Mouse (Mus musculus): ENCODE measurements around the gene Col4a1. TPM values are rescaled to one million over a fixed set of nuclear protein-coding genes. Genes with fewer than 3 reads are reported as not detected.

Col4a1 gene
- polyA plus RNA-seq, 1 experiment from 2014 or later = 68.6 TPM

GRCm38 (mm10) chr8:11197261-11197660 is 115.4 kb downstream of the Col4a1 start:
- H3K4me1 ChIP-seq (ENCODE audit: control insufficient read depth, insufficient read depth, low read depth, low read length) = no peaks in the 10 kb centered on the region
- no peak for ATAC-seq
- H3K36me3 ChIP-seq (ENCODE audit: control insufficient read depth, insufficient read depth, low read length) = no peaks in the 10 kb centered on the region
- no peaks in the 10 kb centered on the region for H3K9me3 ChIP-seq (ENCODE audit: control insufficient read depth, low read length)
- H3K9ac ChIP-seq (ENCODE audit: low read depth, low read length) = no peak overlapping the region
- H3K4me3 ChIP-seq (ENCODE audit: low read length) = no peak overlapping the region
- H3K27ac ChIP-seq (ENCODE audit: low read depth, low read length) = no peak overlapping the region
- 81% methylated on average over 11 of the region's 11 CpGs for WGBS
- H3K4me2 ChIP-seq (ENCODE audit: low read length) = no peak overlapping the region
- H3K27me3 ChIP-seq (replicated peaks; ENCODE audit: control insufficient read depth, insufficient read depth, low read length) = no peaks in the 10 kb centered on the region

- Histone ChIP-seq H3K36me3 (ENCODE audit: control insufficient read depth, insufficient read depth, low read length) (no peaks in the 10 kb centered on the region), H3K4me3 (ENCODE audit: low read length) (no peak overlapping the region), H3K27ac (ENCODE audit: low read depth, low read length) (no peak overlapping the region), H3K9me3 (ENCODE audit: control insufficient read depth, low read length) (no peaks in the 10 kb centered on the region), H3K4me1 (ENCODE audit: control insufficient read depth, insufficient read depth, low read depth, low read length) (peaks cover 4% of the 10 kb centered on the region), H3K9ac (ENCODE audit: low read depth, low read length) (no peak overlapping the region), H3K27me3 (replicated peaks; ENCODE audit: control insufficient read depth, insufficient read depth, low read length) (no peaks in the 10 kb centered on the region), H3K4me2 (ENCODE audit: low read length) (no peak overlapping the region)
- no peak for ATAC-seq
- WGBS = 63% methylated on average over 12 of the region's 12 CpGs
These were observed 119.8 kb downstream of the Col4a1 start for GRCm38 (mm10) chr8:11192719-11193324.

- H3K4me1 ChIP-seq (ENCODE audit: control insufficient read depth, insufficient read depth, low read depth, low read length) = peaks cover 5% of the 10 kb centered on the region
- H3K36me3 ChIP-seq (ENCODE audit: control insufficient read depth, insufficient read depth, low read length) = no peaks in the 10 kb centered on the region
- peak overlapping the region; percentile 98 for H3K4me2 ChIP-seq (ENCODE audit: low read length)
- no peaks in the 10 kb centered on the region for H3K9me3 ChIP-seq (ENCODE audit: control insufficient read depth, low read length)
- 2% methylated on average over 43 of the region's 46 CpGs for WGBS
- no peak overlapping the region for H3K27ac ChIP-seq (ENCODE audit: low read depth, low read length)
- H3K9ac ChIP-seq (ENCODE audit: low read depth, low read length) = peak overlapping the region; percentile 63
- peak; percentile 84 for ATAC-seq
- peak overlapping the region; percentile 48 for H3K4me3 ChIP-seq (ENCODE audit: low read length)
- 0 out of 2 replicates have a peak, but pooled peaks cover 2% of the 10 kb centered on the region for H3K27me3 ChIP-seq (replicated peaks; ENCODE audit: control insufficient read depth, insufficient read depth, low read length)
These were observed 124.9 kb downstream of the Col4a1 start for GRCm38 (mm10) chr8:11187581-11188271.

- no peaks in the 10 kb centered on the region for H3K9me3 ChIP-seq (ENCODE audit: control insufficient read depth, low read length)
- WGBS = 55% methylated on average over 4 of the region's 4 CpGs
- ATAC-seq = no peak
- H3K4me3 ChIP-seq (ENCODE audit: low read length) = no peak overlapping the region
- 0 out of 2 replicates have a peak, but pooled peaks cover 2% of the 10 kb centered on the region for H3K27me3 ChIP-seq (replicated peaks; ENCODE audit: control insufficient read depth, insufficient read depth, low read length)
- H3K27ac ChIP-seq (ENCODE audit: low read depth, low read length) = no peak overlapping the region
- H3K9ac ChIP-seq (ENCODE audit: low read depth, low read length) = no peak overlapping the region
- no peaks in the 10 kb centered on the region for H3K36me3 ChIP-seq (ENCODE audit: control insufficient read depth, insufficient read depth, low read length)
- peaks cover 5% of the 10 kb centered on the region for H3K4me1 ChIP-seq (ENCODE audit: control insufficient read depth, insufficient read depth, low read depth, low read length)
- no peak overlapping the region for H3K4me2 ChIP-seq (ENCODE audit: low read length)
These were observed 126.2 kb downstream of the Col4a1 start for GRCm38 (mm10) chr8:11186456-11186855.

- no peak for ATAC-seq
- no peak overlapping the region for H3K9ac ChIP-seq (ENCODE audit: low read depth, low read length)
- no peak overlapping the region for H3K4me2 ChIP-seq (ENCODE audit: low read length)
- no peaks in the 10 kb centered on the region for H3K36me3 ChIP-seq (ENCODE audit: control insufficient read depth, insufficient read depth, low read length)
- H3K27me3 ChIP-seq (replicated peaks; ENCODE audit: control insufficient read depth, insufficient read depth, low read length) = 0 out of 2 replicates have a peak, but pooled peaks cover 2% of the 10 kb centered on the region
- no peak overlapping the region for H3K4me3 ChIP-seq (ENCODE audit: low read length)
- no peak overlapping the region for H3K27ac ChIP-seq (ENCODE audit: low read depth, low read length)
- H3K4me1 ChIP-seq (ENCODE audit: control insufficient read depth, insufficient read depth, low read depth, low read length) = peaks cover 5% of the 10 kb centered on the region
- no peaks in the 10 kb centered on the region for H3K9me3 ChIP-seq (ENCODE audit: control insufficient read depth, low read length)
- 100% methylated on average over 2 of the region's 2 CpGs for WGBS
These were observed 127.0 kb downstream of the Col4a1 start for GRCm38 (mm10) chr8:11185672-11186071.

GRCm38 (mm10) chr8:11183611-11184031 is 129.0 kb downstream of the Col4a1 start:
- Histone ChIP-seq H3K4me2 (ENCODE audit: low read length) (no peak overlapping the region), H3K9ac (ENCODE audit: low read depth, low read length) (no peak overlapping the region), H3K9me3 (ENCODE audit: control insufficient read depth, low read length) (no peaks in the 10 kb centered on the region), H3K36me3 (ENCODE audit: control insufficient read depth, insufficient read depth, low read length) (no peaks in the 10 kb centered on the region), H3K27ac (ENCODE audit: low read depth, low read length) (no peak overlapping the region), H3K4me3 (ENCODE audit: low read length) (no peak overlapping the region), H3K27me3 (replicated peaks; ENCODE audit: control insufficient read depth, insufficient read depth, low read length) (0 out of 2 replicates have a peak, but pooled peaks cover 2% of the 10 kb centered on the region), H3K4me1 (ENCODE audit: control insufficient read depth, insufficient read depth, low read depth, low read length) (peaks cover 5% of the 10 kb centered on the region)
- 63% methylated on average over 9 of the region's 9 CpGs for WGBS
- ATAC-seq = no peak

- Histone ChIP-seq H3K36me3 (ENCODE audit: control insufficient read depth, insufficient read depth, low read length) (no peaks in the 10 kb centered on the region), H3K9me3 (ENCODE audit: control insufficient read depth, low read length) (no peaks in the 10 kb centered on the region), H3K4me3 (ENCODE audit: low read length) (no peak overlapping the region), H3K4me2 (ENCODE audit: low read length) (no peak overlapping the region), H3K4me1 (ENCODE audit: control insufficient read depth, insufficient read depth, low read depth, low read length) (no peaks in the 10 kb centered on the region; the same call in 1 of the 2 replicates), H3K9ac (ENCODE audit: low read depth, low read length) (no peak overlapping the region), H3K27me3 (replicated peaks; ENCODE audit: control insufficient read depth, insufficient read depth, low read length) (0 out of 2 replicates have a peak, but pooled peaks cover 2% of the 10 kb centered on the region), H3K27ac (ENCODE audit: low read depth, low read length) (no peak overlapping the region)
- ATAC-seq = no peak
- 71% methylated on average over 12 of the region's 12 CpGs for WGBS
These were observed 130.0 kb downstream of the Col4a1 start for GRCm38 (mm10) chr8:11182606-11183005.

GRCm38 (mm10) chr8:11182148-11182484 is 130.5 kb downstream of the Col4a1 start:
- H3K36me3 ChIP-seq (ENCODE audit: control insufficient read depth, insufficient read depth, low read length) = no peaks in the 10 kb centered on the region
- 0 out of 2 replicates have a peak, but pooled peaks cover 2% of the 10 kb centered on the region for H3K27me3 ChIP-seq (replicated peaks; ENCODE audit: control insufficient read depth, insufficient read depth, low read length)
- no peak overlapping the region for H3K4me3 ChIP-seq (ENCODE audit: low read length)
- no peaks in the 10 kb centered on the region for H3K4me1 ChIP-seq (ENCODE audit: control insufficient read depth, insufficient read depth, low read depth, low read length)
- H3K9ac ChIP-seq (ENCODE audit: low read depth, low read length) = no peak overlapping the region
- no peaks in the 10 kb centered on the region for H3K9me3 ChIP-seq (ENCODE audit: control insufficient read depth, low read length)
- no peak overlapping the region for H3K4me2 ChIP-seq (ENCODE audit: low read length)
- 37% methylated on average over 4 of the region's 4 CpGs for WGBS
- no peak overlapping the region for H3K27ac ChIP-seq (ENCODE audit: low read depth, low read length)
- no peak for ATAC-seq

GRCm38 (mm10) chr8:11181420-11182147 is 131.0 kb downstream of the Col4a1 start:
- WGBS = 67% methylated on average over 11 of the region's 11 CpGs
- Histone ChIP-seq H3K4me1 (ENCODE audit: control insufficient read depth, insufficient read depth, low read depth, low read length) (no peaks in the 10 kb centered on the region), H3K4me2 (ENCODE audit: low read length) (no peak overlapping the region), H3K4me3 (ENCODE audit: low read length) (no peak overlapping the region), H3K27ac (ENCODE audit: low read depth, low read length) (no peak overlapping the region), H3K9ac (ENCODE audit: low read depth, low read length) (no peak overlapping the region), H3K36me3 (ENCODE audit: control insufficient read depth, insufficient read depth, low read length) (no peaks in the 10 kb centered on the region), H3K27me3 (replicated peaks; ENCODE audit: control insufficient read depth, insufficient read depth, low read length) (0 out of 2 replicates have a peak, but pooled peaks cover 2% of the 10 kb centered on the region), H3K9me3 (ENCODE audit: control insufficient read depth, low read length) (no peaks in the 10 kb centered on the region)
- no peak for ATAC-seq

Data from hindbrain, embryonic 16.5 days (tissue).